Mouse (Mus musculus) forebrain, embryonic 13.5 days (tissue): ENCODE measurements around the gene Clcn2. TPM values are rescaled to one million over a fixed set of nuclear protein-coding genes. Genes with fewer than 3 reads are reported as not detected.

Source experiments
- ATAC-seq: fragments of 200-750 bp; cut with Nextera tagmentation; 2 replicates; pipeline ENCODE4 v1.8.0; 2017
- H3K27ac ChIP-seq: fragments of 300-500 bp; sonication (generic); 2 replicates; pipeline ENCODE4 v1.5.1; 2015; ENCODE audit warnings: inconsistent platforms, mild to moderate bottlenecking, moderate library complexity
- H3K27me3 ChIP-seq: fragments of 300-500 bp; sonication (generic); 2 replicates; pipeline ENCODE4 v1.6.1; 2015; ENCODE audit warnings: mild to moderate bottlenecking, inconsistent platforms
- H3K36me3 ChIP-seq: fragments of 300-500 bp; sonication (generic); 2 replicates; pipeline ENCODE4 v1.6.1; 2015; ENCODE audit warnings: mild to moderate bottlenecking, inconsistent platforms; ENCODE audit not compliant: poor library complexity, severe bottlenecking
- H3K4me1 ChIP-seq: fragments of 300-500 bp; sonication (generic); 2 replicates; pipeline ENCODE4 v1.6.1; 2015; ENCODE audit warnings: inconsistent platforms
- H3K4me2 ChIP-seq: fragments of 300-500 bp; sonication (generic); 2 replicates; pipeline ENCODE4 v1.6.1; 2015; ENCODE audit warnings: inconsistent platforms, mild to moderate bottlenecking, moderate library complexity
- H3K4me3 ChIP-seq: fragments of 300-500 bp; sonication (generic); 2 replicates; pipeline ENCODE4 v1.5.1; 2015; ENCODE audit warnings: mild to moderate bottlenecking, inconsistent platforms
- H3K9ac ChIP-seq: fragments of 300-500 bp; sonication (generic); 2 replicates; pipeline ENCODE4 v1.6.1; 2015; ENCODE audit warnings: mild to moderate bottlenecking, inconsistent platforms
- H3K9me3 ChIP-seq: fragments of 300-500 bp; sonication (generic); replicated peaks from 2 replicates; pipeline ENCODE4 v1.6.1; 2016; ENCODE audit warnings: inconsistent platforms
- WGBS: fragments of 180-500 bp; shearing (Covaris S2); methylation state at CpG from one replicate; pipeline ENCODE4 v1.1.7; 2015; 5-methylcytosine and 5-hydroxymethylcytosine counted together
- polyA plus RNA-seq: library from polyadenylated mRNA; unstranded; fragments of >200 nt; fragmentation: Nextera tagmentation; extraction: Ambion mirVana; gene quantifications from 2 replicates; pipeline ENCODE4 v1.2.1, GENCODE M21; 2015

Clcn2 gene
- polyA plus RNA-seq, 1 experiment from 2014 or later, result 13.2 TPM

GRCm38 (mm10) chr16:20695622-20696323 lies 21.8 kb downstream of the Clcn2 start:
- H3K27ac ChIP-seq, result peak overlapping the region; percentile 77
- no peaks in the 10 kb centered on the region for H3K27me3 ChIP-seq
- H3K9ac ChIP-seq, result peak overlapping the region; percentile 72
- H3K4me1 ChIP-seq, result peaks cover 41% of the 10 kb centered on the region
- H3K4me2 ChIP-seq, result peak overlapping the region; percentile 82
- peaks cover 34% of the 10 kb centered on the region for H3K36me3 ChIP-seq
- WGBS, result 1% methylated on average over 46 of the region's 46 CpGs
- peak; percentile 82 for ATAC-seq
- H3K9me3 ChIP-seq, result no peaks in the 10 kb centered on the region
- H3K4me3 ChIP-seq, result peak overlapping the region; percentile 45

GRCm38 (mm10) chr16:20694781-20695180 lies 22.8 kb downstream of the Clcn2 start:
- H3K9me3 ChIP-seq, result no peaks in the 10 kb centered on the region
- H3K4me3 ChIP-seq, result no peak overlapping the region
- peak overlapping the region; percentile 77 for H3K27ac ChIP-seq
- 0 out of 2 replicates have a peak overlapping the region, but pooled peaks have one; percentile 1 for H3K9ac ChIP-seq
- no peak for ATAC-seq
- 70% methylated on average over 8 of the region's 8 CpGs for WGBS
- H3K4me2 ChIP-seq, result peak overlapping the region; percentile 82
- no peaks in the 10 kb centered on the region for H3K27me3 ChIP-seq
- H3K36me3 ChIP-seq, result peaks cover 38% of the 10 kb centered on the region
- H3K4me1 ChIP-seq, result peaks cover 41% of the 10 kb centered on the region

- WGBS, result under 1% methylated on average over 32 of the region's 37 CpGs
- Histone ChIP-seq H3K4me3 (peak within 1 kb of the TSS; percentile 65), H3K36me3 (peaks cover 39% of the 10 kb centered on the region), H3K27ac (peak within 1 kb of the TSS; percentile 95), H3K4me2 (peak within 1 kb of the TSS; percentile 82), H3K9me3 (no peaks in the 10 kb centered on the region), H3K27me3 (no peaks in the 10 kb centered on the region), H3K4me1 (peaks cover 41% of the 10 kb centered on the region), H3K9ac (peak within 1 kb of the TSS; percentile 78)
- ATAC-seq, result peak; percentile 94
These were observed 24.3 kb downstream of the Clcn2 start, which contains the start of gene Fam131a for GRCm38 (mm10) chr16:20693111-20693701. Gene Fam131a, plus strand, starts transcription at chr16:20693241.

GRCm38 (mm10) chr16:20692241-20692965 lies 25.1 kb downstream of the Clcn2 start:
- Histone ChIP-seq H3K27me3 (no peaks in the 10 kb centered on the region), H3K4me2 (peak overlapping the region; percentile 82), H3K4me3 (peak overlapping the region; percentile 65; the same call in 1 of the 2 replicates), H3K4me1 (peaks cover 41% of the 10 kb centered on the region), H3K36me3 (peaks cover 47% of the 10 kb centered on the region), H3K9ac (peak overlapping the region; percentile 78; the same call in 1 of the 2 replicates), H3K27ac (peak overlapping the region; percentile 95), H3K9me3 (no peaks in the 10 kb centered on the region)
- WGBS, result 41% methylated on average over 16 of the region's 16 CpGs
- 0 out of 2 replicates have a peak, but pooled peaks have one; percentile 0 for ATAC-seq

GRCm38 (mm10) chr16:20691617-20692016 lies 25.9 kb downstream of the Clcn2 start:
- Histone ChIP-seq H3K9me3 (no peaks in the 10 kb centered on the region), H3K27ac (no peak overlapping the region), H3K4me2 (no peak overlapping the region), H3K4me1 (peaks cover 39% of the 10 kb centered on the region), H3K4me3 (no peak overlapping the region), H3K36me3 (peaks cover 55% of the 10 kb centered on the region), H3K27me3 (no peaks in the 10 kb centered on the region), H3K9ac (no peak overlapping the region)
- WGBS, result 69% methylated on average over 1 of the region's 1 CpGs
- no peak for ATAC-seq

GRCm38 (mm10) chr16:20690774-20691173 lies 26.8 kb downstream of the Clcn2 start:
- H3K27ac ChIP-seq, result no peak overlapping the region
- H3K4me1 ChIP-seq, result peaks cover 31% of the 10 kb centered on the region
- H3K9ac ChIP-seq, result no peak overlapping the region
- WGBS, result 91% methylated on average over 3 of the region's 3 CpGs
- no peaks in the 10 kb centered on the region for H3K9me3 ChIP-seq
- H3K4me3 ChIP-seq, result no peak overlapping the region
- no peak for ATAC-seq
- H3K27me3 ChIP-seq, result no peaks in the 10 kb centered on the region
- peaks cover 63% of the 10 kb centered on the region for H3K36me3 ChIP-seq
- no peak overlapping the region for H3K4me2 ChIP-seq

- no peak overlapping the region for H3K4me2 ChIP-seq
- no peak for ATAC-seq
- no peaks in the 10 kb centered on the region for H3K27me3 ChIP-seq
- no peak overlapping the region for H3K4me3 ChIP-seq
- no peaks in the 10 kb centered on the region for H3K9me3 ChIP-seq
- peaks cover 29% of the 10 kb centered on the region for H3K4me1 ChIP-seq
- peaks cover 91% of the 10 kb centered on the region for H3K36me3 ChIP-seq
- 71% methylated on average over 10 of the region's 10 CpGs for WGBS
- H3K9ac ChIP-seq, result no peak overlapping the region
- H3K27ac ChIP-seq, result no peak overlapping the region
These were observed 39.4 kb downstream of the Clcn2 start for GRCm38 (mm10) chr16:20677974-20678675.

GRCm38 (mm10) chr16:20677380-20677779 lies 40.2 kb downstream of the Clcn2 start:
- ATAC-seq, result no peak
- no peaks in the 10 kb centered on the region for H3K9me3 ChIP-seq
- H3K4me2 ChIP-seq, result no peak overlapping the region
- no peak overlapping the region for H3K9ac ChIP-seq
- H3K27ac ChIP-seq, result no peak overlapping the region
- peaks cover 83% of the 10 kb centered on the region for H3K36me3 ChIP-seq
- H3K27me3 ChIP-seq, result no peaks in the 10 kb centered on the region
- H3K4me1 ChIP-seq, result peaks cover 29% of the 10 kb centered on the region
- WGBS, result 91% methylated on average over 5 of the region's 5 CpGs
- no peak overlapping the region for H3K4me3 ChIP-seq

- Histone ChIP-seq H3K27me3 (no peaks in the 10 kb centered on the region), H3K36me3 (peaks cover 76% of the 10 kb centered on the region), H3K9me3 (no peaks in the 10 kb centered on the region), H3K27ac (no peak overlapping the region), H3K4me2 (no peak overlapping the region), H3K4me3 (no peak overlapping the region), H3K4me1 (peaks cover 35% of the 10 kb centered on the region), H3K9ac (no peak overlapping the region)
- no peak for ATAC-seq
- WGBS, result 92% methylated on average over 4 of the region's 4 CpGs
These were observed 40.8 kb downstream of the Clcn2 start for GRCm38 (mm10) chr16:20676702-20677101.

- Histone ChIP-seq H3K4me1 (peaks cover 35% of the 10 kb centered on the region), H3K27ac (no peak overlapping the region), H3K4me2 (no peak overlapping the region), H3K36me3 (peaks cover 61% of the 10 kb centered on the region), H3K27me3 (no peaks in the 10 kb centered on the region), H3K9me3 (no peaks in the 10 kb centered on the region), H3K4me3 (0 out of 2 replicates have a peak overlapping the region, but pooled peaks have one; percentile 1), H3K9ac (no peak overlapping the region)
- no peak for ATAC-seq
- WGBS, result 94% methylated on average over 6 of the region's 6 CpGs
These were observed 42.3 kb downstream of the Clcn2 start for GRCm38 (mm10) chr16:20675213-20675612.

GRCm38 (mm10) chr16:20673706-20674303 lies 43.7 kb downstream of the Clcn2 start:
- Histone ChIP-seq H3K4me3 (peak overlapping the region; percentile 97), H3K4me2 (peak overlapping the region; percentile 96), H3K9me3 (no peaks in the 10 kb centered on the region), H3K27me3 (no peaks in the 10 kb centered on the region), H3K9ac (peak overlapping the region; percentile 97), H3K36me3 (peaks cover 47% of the 10 kb centered on the region), H3K4me1 (peaks cover 35% of the 10 kb centered on the region), H3K27ac (0 out of 2 replicates have a peak overlapping the region, but pooled peaks have one; percentile 90)
- no peak for ATAC-seq
- WGBS, result 10% methylated on average over 14 of the region's 14 CpGs
